Mouse (Mus musculus) urinary bladder, postnatal 25 days (tissue): ENCODE results near the gene Ankrd12.

Experiments used
- DNase-seq: peaks from one replicate; pipeline ENCODE4 v3.0.0; 2022; ENCODE audit warnings: low spot score

Ankrd12 gene

DNA sequence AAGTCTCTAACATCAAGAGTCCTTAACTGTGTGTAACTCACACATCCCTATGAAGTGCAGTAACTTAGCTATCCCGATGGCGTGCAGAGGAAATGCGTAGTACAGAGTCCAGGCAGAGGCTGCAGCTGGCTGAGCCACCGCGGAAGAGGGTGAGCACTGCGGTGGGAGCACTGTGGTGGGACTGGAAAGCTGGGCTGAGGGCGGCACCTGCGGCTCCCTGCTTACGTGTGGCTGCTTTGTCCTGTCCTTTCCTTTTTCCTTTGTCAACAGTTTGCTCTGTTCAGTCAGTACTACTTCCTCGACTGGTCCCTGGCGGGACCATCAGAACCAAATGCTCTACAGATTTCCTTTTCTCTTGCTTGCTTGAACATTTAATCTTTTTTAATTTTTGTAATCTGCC lies 109.1 kb downstream of the Ankrd12 start:
- no peak for DNase-seq

DNA sequence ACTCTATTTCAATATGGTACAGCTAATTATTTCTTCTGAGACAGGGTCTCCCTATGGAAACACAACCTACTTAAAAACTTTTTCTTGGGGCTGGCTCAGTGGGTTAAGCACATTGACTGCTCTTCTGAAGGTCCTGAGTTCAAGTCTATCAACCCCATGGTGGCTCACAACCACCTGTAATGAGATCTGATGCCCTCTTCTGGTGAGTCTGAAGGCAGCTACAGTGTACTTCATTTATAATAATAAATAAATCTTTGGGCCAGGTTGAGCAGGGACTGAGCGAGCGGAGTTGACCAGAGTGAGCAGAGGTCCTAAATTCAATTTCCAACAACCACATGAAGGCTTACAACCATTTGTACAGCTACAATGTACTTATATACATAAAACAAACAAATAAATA lies 114.6 kb downstream of the Ankrd12 start:
- no peak for DNase-seq

GRCm38 (mm10) chr17:65961606-65962136 lies 115.2 kb downstream of the Ankrd12 start:
- DNase-seq, result no peak

DNA sequence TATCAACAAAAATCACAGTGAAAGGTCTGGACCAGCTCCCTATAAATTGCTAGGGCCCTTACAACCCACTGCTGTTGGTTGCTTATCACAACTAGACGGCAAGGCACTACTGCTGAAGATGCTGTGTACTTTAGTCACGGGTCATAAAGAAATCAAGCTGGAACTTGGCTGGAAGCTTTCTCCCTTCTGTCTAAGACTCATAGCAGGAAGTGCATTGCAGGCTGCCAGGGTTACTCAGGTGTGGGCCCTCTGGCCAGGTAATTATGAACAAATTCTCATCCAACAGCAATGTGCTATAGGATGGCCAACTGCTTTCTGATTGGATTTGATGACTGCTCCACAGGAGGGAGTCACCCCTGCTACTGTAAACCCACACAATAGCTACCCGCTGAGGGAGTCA lies 117.9 kb downstream of the Ankrd12 start:
- no peak for DNase-seq

DNA sequence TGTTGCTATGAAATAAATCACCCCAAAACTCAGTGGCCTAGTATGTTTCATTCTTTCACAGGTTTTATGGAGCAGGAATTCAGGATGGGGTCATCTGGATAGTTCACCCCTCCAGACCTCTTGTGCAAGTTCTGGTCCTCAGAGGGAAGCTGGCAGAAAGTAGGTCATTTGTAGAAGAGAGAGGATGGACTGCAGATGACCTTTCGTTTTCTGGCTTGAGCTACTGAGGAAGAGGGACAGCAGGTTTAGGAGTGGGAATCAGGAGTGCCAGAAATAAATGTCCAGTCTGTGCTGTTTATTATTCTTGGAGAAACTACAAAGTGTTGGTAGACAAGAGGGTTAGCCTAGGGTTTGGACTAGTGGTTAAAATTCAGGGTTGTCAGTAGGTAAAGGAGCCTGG lies 118.5 kb downstream of the Ankrd12 start:
- DNase-seq, result no peak

GRCm38 (mm10) chr17:65957782-65958325 lies 119.0 kb downstream of the Ankrd12 start:
- DNase-seq, result no peak

GRCm38 (mm10) chr17:65956993-65957781 lies 119.7 kb downstream of the Ankrd12 start:
- peak; percentile 18 for DNase-seq

- no peak for DNase-seq
These were observed 120.7 kb downstream of the Ankrd12 start for GRCm38 (mm10) chr17:65956140-65956539.

DNA sequence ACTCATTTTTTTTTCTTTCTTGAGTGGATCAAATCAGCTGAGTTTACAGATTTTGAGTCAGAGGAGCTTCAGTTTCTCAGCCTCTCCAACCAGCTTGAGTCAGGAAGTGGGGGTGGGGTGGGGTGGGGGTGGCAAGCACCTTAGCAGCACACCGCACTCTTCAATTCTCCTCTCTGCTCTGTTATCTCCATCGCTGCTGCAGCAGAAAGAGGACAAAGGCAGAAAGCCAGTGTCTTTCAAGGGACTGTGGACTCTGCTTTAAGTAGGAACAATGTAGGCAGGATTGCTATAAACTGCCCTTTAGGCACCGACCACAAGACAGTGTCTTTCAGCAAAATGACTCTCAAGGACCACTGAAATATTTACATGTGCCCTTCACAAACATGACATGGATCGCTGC lies 122.9 kb downstream of the Ankrd12 start:
- no peak for DNase-seq

DNA sequence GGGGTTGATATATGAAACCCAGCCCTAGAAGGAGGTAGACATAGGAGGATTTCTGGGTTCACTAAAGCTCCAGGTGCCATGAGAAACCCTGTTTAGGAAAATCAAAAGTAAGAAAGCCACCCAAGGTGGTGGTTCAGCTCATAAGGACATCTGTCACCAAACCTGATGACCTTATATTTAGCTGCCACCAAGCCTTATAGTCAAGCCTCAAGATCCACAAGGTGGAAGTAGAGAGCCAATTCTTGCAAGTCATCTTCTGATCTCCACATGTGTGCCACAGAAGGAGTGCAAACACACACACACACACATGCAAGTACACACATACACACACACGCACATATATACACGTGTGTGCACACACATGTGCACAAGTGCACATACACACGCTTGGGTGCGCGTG lies 124.8 kb downstream of the Ankrd12 start:
- no peak for DNase-seq

DNA sequence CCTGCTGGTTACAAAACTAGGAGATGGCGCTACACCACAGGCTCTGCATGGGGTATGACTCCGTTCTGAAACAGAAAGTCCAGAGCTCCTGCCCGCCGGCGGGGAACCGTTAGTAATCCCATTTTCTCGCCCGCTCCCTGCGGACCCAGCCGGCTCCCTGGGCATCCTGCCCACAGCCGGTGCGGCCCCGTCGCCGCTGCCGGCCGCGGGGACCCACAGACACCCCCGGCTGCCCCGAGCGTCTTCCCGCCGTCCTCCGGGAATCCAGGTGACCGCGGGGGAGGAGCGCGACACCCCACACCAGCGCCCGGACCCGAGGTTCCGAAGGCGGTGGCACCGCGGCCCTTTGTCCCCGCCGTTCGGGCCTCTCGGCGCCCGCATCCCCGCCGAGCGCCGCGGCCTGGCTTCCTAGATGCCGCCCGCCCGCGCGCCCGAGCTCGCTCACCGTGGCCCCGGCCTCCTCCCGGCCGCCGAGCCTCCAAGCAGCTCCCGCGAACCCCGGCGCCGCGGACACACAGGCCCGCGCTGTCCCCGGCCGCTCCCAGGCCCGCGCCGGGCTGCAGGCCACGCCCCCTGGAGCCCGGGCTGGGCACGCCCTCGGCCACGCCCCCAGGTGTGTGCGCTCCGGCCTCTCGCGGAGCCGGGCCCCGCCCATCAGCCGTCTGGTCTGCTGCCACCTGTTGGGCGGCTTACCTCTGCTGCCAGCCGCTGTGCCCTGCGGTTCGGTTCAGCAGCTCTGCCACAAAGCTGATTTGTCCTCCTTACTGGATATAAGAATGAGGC lies 126.1 kb downstream of the Ankrd12 start, which contains the start of gene Twsg1:
TSS of gene Twsg1 (minus strand) at position 605 of the 783 bp plus-strand sequence.
- peak; percentile 98 for DNase-seq

GRCm38 (mm10) chr17:65950183-65950582 lies 126.7 kb downstream of the Ankrd12 start:
- no peak for DNase-seq

GRCm38 (mm10) chr17:65947307-65947706 lies 129.6 kb downstream of the Ankrd12 start:
- DNase-seq, result no peak

- DNase-seq, result no peak
These were observed 131.5 kb downstream of the Ankrd12 start for GRCm38 (mm10) chr17:65945420-65945819.

- DNase-seq, result no peak
These were observed 134.5 kb downstream of the Ankrd12 start for GRCm38 (mm10) chr17:65942394-65942793.

DNA sequence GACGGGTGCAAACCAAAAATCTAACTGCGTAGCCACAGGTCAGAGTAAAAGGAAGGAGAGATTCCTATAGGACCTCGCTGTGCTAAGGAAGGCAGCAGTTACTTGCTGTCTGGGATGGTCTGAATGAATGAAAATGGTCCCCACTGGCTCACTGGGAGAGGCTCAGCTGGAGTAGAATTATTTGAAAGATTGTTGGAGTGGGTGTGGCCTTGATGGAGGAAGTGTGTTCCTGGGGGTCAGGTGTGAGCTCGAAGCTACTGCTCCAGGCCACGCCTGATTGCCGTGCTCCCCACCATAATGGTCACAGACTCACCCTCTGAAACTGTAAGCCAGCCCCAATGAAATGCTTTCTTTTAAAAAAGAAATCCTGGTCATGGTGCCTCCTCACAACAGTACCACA lies 135.6 kb downstream of the Ankrd12 start:
- DNase-seq, result no peak

DNA sequence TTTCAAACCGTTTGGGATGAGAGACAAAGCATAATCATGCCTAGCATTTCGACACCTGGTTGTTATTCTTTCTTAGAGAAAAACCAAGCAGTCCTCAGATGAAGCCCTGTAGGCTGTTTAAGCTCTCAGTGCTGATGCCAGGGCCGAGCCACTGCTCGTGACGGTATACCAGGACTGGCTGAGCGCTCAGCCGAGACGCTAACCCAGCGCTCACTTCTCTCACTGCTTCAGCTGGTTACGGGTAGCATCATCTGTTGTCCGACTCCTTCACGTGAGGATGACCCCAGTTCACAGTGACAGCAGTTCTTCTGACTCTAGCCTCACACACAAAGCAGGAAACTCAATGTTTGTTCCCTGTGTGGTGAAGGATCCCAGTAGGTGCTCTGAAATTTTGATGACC lies 136.7 kb downstream of the Ankrd12 start:
- no peak for DNase-seq

- DNase-seq, result no peak
These were observed 137.3 kb downstream of the Ankrd12 start for GRCm38 (mm10) chr17:65939461-65940192.

DNA sequence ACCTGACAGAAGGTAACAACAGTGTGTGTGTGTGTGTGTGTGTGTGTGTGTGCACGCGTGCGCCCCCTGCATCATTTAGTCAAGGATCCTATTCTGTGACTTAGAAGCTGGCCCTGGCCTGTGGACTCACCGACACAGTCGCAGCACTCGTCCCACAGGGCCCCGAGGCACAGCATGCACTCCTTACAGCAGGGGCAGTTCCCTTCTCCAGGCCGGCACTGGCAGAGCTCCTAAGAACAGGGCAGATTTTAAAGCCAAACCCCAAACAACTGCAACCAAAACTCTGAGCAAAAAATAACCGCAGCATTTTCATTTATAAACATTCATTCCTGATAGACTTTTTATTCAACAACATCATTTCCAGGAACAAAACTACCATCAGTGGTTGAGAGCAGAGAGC lies 139.2 kb downstream of the Ankrd12 start:
- no peak for DNase-seq

GRCm38 (mm10) chr17:65933741-65934140 lies 143.1 kb downstream of the Ankrd12 start:
- DNase-seq, result no peak

DNA sequence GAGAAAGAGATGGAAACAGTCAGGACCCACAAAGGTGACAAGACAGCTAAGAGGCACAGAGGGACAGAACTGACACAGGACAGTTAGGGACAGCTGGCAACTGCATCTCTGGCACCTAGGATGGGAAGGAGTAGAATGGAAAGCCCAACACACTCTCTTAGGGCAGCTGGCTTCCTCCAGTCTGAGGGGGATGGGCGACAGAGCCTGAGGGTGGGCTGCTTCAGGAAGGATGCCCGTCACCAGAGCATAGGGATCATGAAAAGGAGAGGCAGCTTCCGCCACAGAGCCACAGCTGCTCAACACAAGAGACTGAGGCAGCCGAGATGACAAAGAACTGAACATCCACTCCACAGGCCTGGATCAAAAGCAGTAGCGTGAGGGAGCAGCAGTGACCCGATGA lies 145.4 kb downstream of the Ankrd12 start:
- DNase-seq, result no peak

DNA sequence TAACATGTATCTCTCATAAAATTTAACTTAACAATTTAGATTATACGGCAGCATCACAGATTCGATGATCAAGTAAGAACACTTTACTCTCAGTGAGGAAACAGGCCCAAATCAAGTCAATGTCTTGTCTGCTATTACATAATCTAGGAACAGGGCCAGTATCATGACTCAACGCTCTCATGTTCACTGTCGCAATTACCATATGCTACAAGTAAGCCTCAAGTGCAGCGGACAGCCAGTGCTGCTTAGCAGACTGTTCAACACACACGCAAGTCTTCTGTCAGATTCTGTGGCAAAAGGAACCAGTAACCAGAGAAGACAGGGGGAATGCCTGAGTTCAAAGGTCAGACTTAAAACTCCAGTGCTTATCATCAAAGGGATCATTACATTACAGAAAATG lies 145.9 kb downstream of the Ankrd12 start:
- no peak for DNase-seq
